8 mouse cellular contexts compared by ENCODE assay signal in genomic region chr8:85036381-85036717, GRCm38 (mm10). TPM values are rescaled to one million over a fixed set of nuclear protein-coding genes. Genes with fewer than 3 reads are reported as not detected.
A peak's percentile ranks its signal among the peaks of the same experiment; 100 is the strongest.
DNase-seq lines count a peak whose midpoint lies in the region; ATAC-seq and TF ChIP-seq lines count a peak whose summit lies in the region.

No protein-coding gene starts in this region.

- H3K27ac ChIP-seq in spleen, adult 2 months (ENCODE audit: insufficient read depth, low read length) = peak overlapping the region; percentile 82
- peak overlapping the region; percentile 99 for H3K27ac ChIP-seq in forebrain, embryonic 10.5 days
- peak overlapping the region; percentile 97 for H3K27ac ChIP-seq in liver, embryonic 11.5 days (ENCODE audit: low read depth, low read length)
- peak overlapping the region; percentile 100 for H3K27ac ChIP-seq in stomach, embryonic 15.5 days

- intact Hi-C loops in left cerebral cortex, postnatal 10 days (cut with DNase I) = no loop called here

- peak overlapping the region; percentile 95 for H3K9ac ChIP-seq in liver, embryonic 11.5 days (ENCODE audit: low read depth, low read length)
- peak overlapping the region; percentile 87 for H3K9ac ChIP-seq in stomach, embryonic 15.5 days

- peak overlapping the region; percentile 96 for H3K4me2 ChIP-seq in liver, embryonic 11.5 days
- H3K4me2 ChIP-seq in stomach, embryonic 15.5 days = peak overlapping the region; percentile 84

- no peak for DNase-seq in spleen, adult 2 months (ENCODE audit: low read depth in 1 of 2, low spot score in 2 of 2)
- no peak for DNase-seq in spleen, postnatal 14 days (ENCODE audit: low spot score in 2 of 2)
- no peak for DNase-seq in forebrain, embryonic 10.5 days (ENCODE audit: extremely low spot score, low spot score)
- DNase-seq in liver, embryonic 11.5 days (ENCODE audit: low spot score) = no peak
- DNase-seq in embryo, embryonic 9.5 days (ENCODE audit: extremely low spot score) = no peak
- DNase-seq in left cerebral cortex, postnatal 10 days (ENCODE audit: extremely low spot score in 1 of 2, low spot score in 2 of 2) = no peak
- DNase-seq in adipocyte (ENCODE audit: low spot score) = no peak

- peaks cover 13% of the 10 kb centered on the region for H3K36me3 ChIP-seq in spleen, adult 2 months (ENCODE audit: control insufficient read depth, insufficient read depth, low read length)
- peaks cover 55% of the 10 kb centered on the region for H3K36me3 ChIP-seq in forebrain, embryonic 10.5 days (replicated peaks)
- peaks cover 29% of the 10 kb centered on the region for H3K36me3 ChIP-seq in liver, embryonic 11.5 days (ENCODE audit: control insufficient read depth, insufficient read depth, low read length)
- H3K36me3 ChIP-seq in stomach, embryonic 15.5 days = peaks cover 33% of the 10 kb centered on the region

- under 1% methylated on average over 9 of the region's 9 CpGs for WGBS in spleen, adult 2 months
- WGBS in forebrain, embryonic 10.5 days = 0% methylated on average over 9 of the region's 9 CpGs
- WGBS in liver, embryonic 11.5 days = under 1% methylated on average over 9 of the region's 9 CpGs
- WGBS in stomach, embryonic 15.5 days = 0% methylated on average over 9 of the region's 9 CpGs

- H3K27me3 ChIP-seq in spleen, adult 2 months (ENCODE audit: control insufficient read depth, insufficient read depth, low read length) = no peaks in the 10 kb centered on the region
- H3K27me3 ChIP-seq in forebrain, embryonic 10.5 days (ENCODE audit: poor library complexity, severe bottlenecking) = no peaks in the 10 kb centered on the region
- no peaks in the 10 kb centered on the region for H3K27me3 ChIP-seq in liver, embryonic 11.5 days (replicated peaks; ENCODE audit: control insufficient read depth, insufficient read depth, low read length)
- no peaks in the 10 kb centered on the region for H3K27me3 ChIP-seq in stomach, embryonic 15.5 days (replicated peaks)

- peaks cover 8% of the 10 kb centered on the region; the same call in 1 of the 2 replicates for H3K4me1 ChIP-seq in spleen, adult 2 months (ENCODE audit: control insufficient read depth, insufficient read depth, insufficient read length)
- H3K4me1 ChIP-seq in forebrain, embryonic 10.5 days = peaks cover 43% of the 10 kb centered on the region
- H3K4me1 ChIP-seq in liver, embryonic 11.5 days (replicated peaks; ENCODE audit: control insufficient read depth, insufficient read depth, low read length) = peaks cover 17% of the 10 kb centered on the region
- H3K4me1 ChIP-seq in stomach, embryonic 15.5 days = peaks cover 23% of the 10 kb centered on the region

- ATAC-seq in liver, embryonic 11.5 days (replicated peaks; ENCODE audit: low FRiP score) = peak; percentile 25
- ATAC-seq in stomach, embryonic 15.5 days (ENCODE audit: insufficient read depth, low FRiP score, low read depth) = peak; percentile 16

- H3K4me3 ChIP-seq in spleen, adult 2 months (ENCODE audit: extremely low read depth, insufficient read depth, insufficient read length) = peak overlapping the region; percentile 78
- H3K4me3 ChIP-seq in forebrain, embryonic 10.5 days = peak overlapping the region; percentile 87
- H3K4me3 ChIP-seq in liver, embryonic 11.5 days (ENCODE audit: low read depth, low read length) = peak overlapping the region; percentile 73
- H3K4me3 ChIP-seq in stomach, embryonic 15.5 days (replicated peaks) = peak overlapping the region; percentile 77

- H3K9me3 ChIP-seq in forebrain, embryonic 10.5 days = no peaks in the 10 kb centered on the region
- H3K9me3 ChIP-seq in liver, embryonic 11.5 days (ENCODE audit: control insufficient read depth, low read length) = no peaks in the 10 kb centered on the region
- no peaks in the 10 kb centered on the region for H3K9me3 ChIP-seq in stomach, embryonic 15.5 days

- TF ChIP-seq CTCF in spleen, adult 2 months (IDR thresholded peaks at IDR 0.05; ENCODE audit: extremely low read depth, insufficient read depth, insufficient read length, insufficient replicate concordance) = no peak

- no peak; the same call in 1 of the 2 replicates for TF ChIP-seq POLR2A in spleen, adult 2 months (IDR thresholded peaks at IDR 0.05; ENCODE audit: low read depth, low read length)

RNA-seq across cellular contexts. Expression of gene Tnpo2, which starts 0.4 kb away (rescaled TPM):
- 40.0 and 47.5 TPM in 2 replicates for polyA plus RNA-seq in spleen, adult 2 months (2012; rRNA removed)
- 31.5 and 33.2 TPM in 2 replicates for polyA plus RNA-seq in forebrain, embryonic 10.5 days (2016; fragmentation: Nextera tagmentation; extraction: Ambion mirVana)
- 17.7 and 19.3 TPM in 2 replicates for polyA plus RNA-seq in liver, embryonic 11.5 days (2014; fragmentation: Nextera tagmentation; extraction: Ambion mirVana)
- 26.9 and 31.9 TPM in 2 replicates for polyA plus RNA-seq in stomach, embryonic 15.5 days (2015; fragmentation: Nextera tagmentation; extraction: Ambion mirVana)
- total RNA-seq in left cerebral cortex, postnatal 10 days (2021) = 100 to 1,000 TPM; 168 to 193 TPM

RNA-seq across cellular contexts. Expression of gene Trir, which starts 9.7 kb away (rescaled TPM):
- 87.8 and 137 TPM in 2 replicates for polyA plus RNA-seq in spleen, adult 2 months (2012; rRNA removed)
- 123 and 142 TPM in 2 replicates for polyA plus RNA-seq in forebrain, embryonic 10.5 days (2016; fragmentation: Nextera tagmentation; extraction: Ambion mirVana)
- polyA plus RNA-seq in liver, embryonic 11.5 days (2014; fragmentation: Nextera tagmentation; extraction: Ambion mirVana) = 126 and 138 TPM in 2 replicates
- polyA plus RNA-seq in stomach, embryonic 15.5 days (2015; fragmentation: Nextera tagmentation; extraction: Ambion mirVana) = 104 and 132 TPM in 2 replicates
- total RNA-seq in left cerebral cortex, postnatal 10 days (2021) = 100 to 1,000 TPM; 139 to 145 TPM

RNA-seq across cellular contexts. Expression of gene Asna1, which starts 11.3 kb away (rescaled TPM):
- polyA plus RNA-seq in spleen, adult 2 months (2012; rRNA removed) = 71.6 and 72.0 TPM in 2 replicates
- 164 and 166 TPM in 2 replicates for polyA plus RNA-seq in forebrain, embryonic 10.5 days (2016; fragmentation: Nextera tagmentation; extraction: Ambion mirVana)
- 100 and 103 TPM in 2 replicates for polyA plus RNA-seq in liver, embryonic 11.5 days (2014; fragmentation: Nextera tagmentation; extraction: Ambion mirVana)
- 108 and 115 TPM in 2 replicates for polyA plus RNA-seq in stomach, embryonic 15.5 days (2015; fragmentation: Nextera tagmentation; extraction: Ambion mirVana)
- 100 to 1,000 TPM; 111 to 113 TPM for total RNA-seq in left cerebral cortex, postnatal 10 days (2021)

RNA-seq across cellular contexts. Expression of gene Best2, which starts 22.0 kb away (rescaled TPM):
- not detected in 2 replicates for polyA plus RNA-seq in spleen, adult 2 months (2012; rRNA removed)
- not detected in 2 replicates for polyA plus RNA-seq in forebrain, embryonic 10.5 days (2016; fragmentation: Nextera tagmentation; extraction: Ambion mirVana)
- 0.13 TPM in 1 of 2 replicates, not detected in the other for polyA plus RNA-seq in liver, embryonic 11.5 days (2014; fragmentation: Nextera tagmentation; extraction: Ambion mirVana)
- 0.23 and 0.49 TPM in 2 replicates for polyA plus RNA-seq in stomach, embryonic 15.5 days (2015; fragmentation: Nextera tagmentation; extraction: Ambion mirVana)
- total RNA-seq in left cerebral cortex, postnatal 10 days (2021) = not detected

RNA-seq across cellular contexts. Expression of gene Fbxw9, which starts 23.5 kb away (rescaled TPM):
- polyA plus RNA-seq in spleen, adult 2 months (2012; rRNA removed) = 18.8 and 22.5 TPM in 2 replicates
- polyA plus RNA-seq in forebrain, embryonic 10.5 days (2016; fragmentation: Nextera tagmentation; extraction: Ambion mirVana) = 22.9 and 26.3 TPM in 2 replicates
- polyA plus RNA-seq in liver, embryonic 11.5 days (2014; fragmentation: Nextera tagmentation; extraction: Ambion mirVana) = 15.5 and 17.4 TPM in 2 replicates
- polyA plus RNA-seq in stomach, embryonic 15.5 days (2015; fragmentation: Nextera tagmentation; extraction: Ambion mirVana) = 29.0 and 29.4 TPM in 2 replicates
- 10 to 100 TPM; 60.1 to 63.5 TPM for total RNA-seq in left cerebral cortex, postnatal 10 days (2021)
